Mouse (Mus musculus) forebrain, embryonic 16.5 days (tissue): ENCODE results near the gene Eid1. TPM values are rescaled to one million over a fixed set of nuclear protein-coding genes. Genes with fewer than 3 reads are reported as not detected.
A peak's percentile ranks its signal among the peaks of the same experiment; 100 is the strongest.

ENCODE experiments used
- ATAC-seq: fragments of 200-750 bp; cut with Nextera tagmentation; 2 replicates; pipeline ENCODE4 v1.8.0; 2017; ENCODE audit warnings: mild to moderate bottlenecking, moderate library complexity
- H3K27ac ChIP-seq: fragments of 300-500 bp; sonication (generic); 2 replicates; pipeline ENCODE4 v1.5.1; 2014; ENCODE audit warnings: low read length, control low read depth
- H3K27me3 ChIP-seq: fragments of 300-500 bp; sonication (generic); replicated peaks from 2 replicates; pipeline ENCODE4 v1.6.1; 2014; ENCODE audit warnings: low read length; ENCODE audit not compliant: control insufficient read depth, insufficient read depth
- H3K36me3 ChIP-seq: fragments of 300-500 bp; sonication (generic); 2 replicates; pipeline ENCODE4 v1.6.1; 2014; ENCODE audit not compliant: control insufficient read depth, insufficient read depth
- H3K4me1 ChIP-seq: fragments of 300-500 bp; sonication (generic); replicated peaks from 2 replicates; pipeline ENCODE4 v1.6.1; 2014; ENCODE audit warnings: low read length; ENCODE audit not compliant: control insufficient read depth, insufficient read depth
- H3K4me2 ChIP-seq: fragments of 300-500 bp; sonication (generic); 2 replicates; pipeline ENCODE4 v1.6.1; 2014; ENCODE audit warnings: mild to moderate bottlenecking, low read length, control low read depth
- H3K4me3 ChIP-seq: fragments of 300-500 bp; sonication (generic); replicated peaks from 2 replicates; pipeline ENCODE4 v1.5.1; 2014; ENCODE audit warnings: mild to moderate bottlenecking, low read length, control low read depth
- H3K9ac ChIP-seq: fragments of 300-500 bp; sonication (generic); replicated peaks from 2 replicates; pipeline ENCODE4 v1.6.1; 2014; ENCODE audit warnings: low read depth, low read length, control low read depth
- H3K9me3 ChIP-seq: fragments of 300-500 bp; sonication (generic); 2 replicates; pipeline ENCODE4 v1.6.1; 2016; ENCODE audit warnings: low read length; ENCODE audit not compliant: control insufficient read depth
- WGBS: fragments of 180-500 bp; shearing (Covaris S2); extraction: QIAGEN DNeasy Blood & Tissue Kit; methylation state at CpG from one replicate; pipeline ENCODE4 v1.1.7; 2014; 5-methylcytosine and 5-hydroxymethylcytosine counted together
- polyA plus RNA-seq: library from polyadenylated mRNA; unstranded; fragments of >200 nt; fragmentation: Nextera tagmentation; extraction: Ambion mirVana; gene quantifications from 2 replicates; pipeline ENCODE4 v1.2.1, GENCODE M21; 2015

The Eid1 gene
- polyA plus RNA-seq, 1 experiment from 2014 or later: 317 TPM

DNA sequence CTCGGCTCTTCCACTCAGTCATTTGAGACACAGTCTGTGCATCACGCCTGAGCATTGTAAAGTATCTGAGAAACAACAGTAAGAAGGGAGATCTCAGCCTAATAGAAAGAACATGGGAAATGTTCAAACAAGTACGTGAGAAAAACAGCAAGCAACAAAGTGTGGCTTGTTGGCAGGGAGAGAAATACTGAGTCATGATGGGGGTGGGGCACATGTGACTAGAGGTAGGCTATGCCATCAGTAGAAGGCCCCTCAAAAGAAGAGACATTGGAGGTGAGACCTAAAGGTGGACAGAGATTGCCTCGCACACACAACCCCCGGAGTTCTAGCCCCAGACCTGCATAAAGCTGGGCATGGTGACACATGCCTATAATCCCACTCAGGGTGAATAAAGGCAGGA lies 7.7 kb upstream of the Eid1 start:
- Histone ChIP-seq H3K27me3 (no peaks in the 10 kb centered on the region), H3K4me3 (no peak overlapping the region), H3K4me2 (no peak overlapping the region), H3K36me3 (no peaks in the 10 kb centered on the region), H3K4me1 (no peaks in the 10 kb centered on the region), H3K27ac (no peak overlapping the region), H3K9me3 (no peaks in the 10 kb centered on the region), H3K9ac (no peak overlapping the region)
- 84% methylated on average over 5 of the region's 5 CpGs for WGBS
- no peak for ATAC-seq

- no peak for ATAC-seq
- 94% methylated on average over 4 of the region's 4 CpGs for WGBS
- H3K9me3 ChIP-seq: no peaks in the 10 kb centered on the region
These were observed 7.0 kb upstream of the Eid1 start for GRCm38 (mm10) chr2:125665909-125666308.

GRCm38 (mm10) chr2:125666668-125667067 lies 6.2 kb upstream of the Eid1 start:
- Histone ChIP-seq H3K4me1 (no peaks in the 10 kb centered on the region), H3K4me2 (no peak overlapping the region), H3K27ac (no peak overlapping the region), H3K4me3 (no peak overlapping the region), H3K36me3 (no peaks in the 10 kb centered on the region), H3K9ac (no peak overlapping the region), H3K27me3 (no peaks in the 10 kb centered on the region), H3K9me3 (no peaks in the 10 kb centered on the region)
- 82% methylated on average over 4 of the region's 4 CpGs for WGBS
- ATAC-seq: no peak

More at GRCm38 (mm10) chr2:125665909-125666308, 7.0 kb upstream of the Eid1 start:
- Histone ChIP-seq H3K9ac (no peak overlapping the region), H3K4me1 (no peaks in the 10 kb centered on the region), H3K4me3 (no peak overlapping the region), H3K4me2 (no peak overlapping the region), H3K27ac (no peak overlapping the region), H3K27me3 (no peaks in the 10 kb centered on the region), H3K36me3 (no peaks in the 10 kb centered on the region)

DNA sequence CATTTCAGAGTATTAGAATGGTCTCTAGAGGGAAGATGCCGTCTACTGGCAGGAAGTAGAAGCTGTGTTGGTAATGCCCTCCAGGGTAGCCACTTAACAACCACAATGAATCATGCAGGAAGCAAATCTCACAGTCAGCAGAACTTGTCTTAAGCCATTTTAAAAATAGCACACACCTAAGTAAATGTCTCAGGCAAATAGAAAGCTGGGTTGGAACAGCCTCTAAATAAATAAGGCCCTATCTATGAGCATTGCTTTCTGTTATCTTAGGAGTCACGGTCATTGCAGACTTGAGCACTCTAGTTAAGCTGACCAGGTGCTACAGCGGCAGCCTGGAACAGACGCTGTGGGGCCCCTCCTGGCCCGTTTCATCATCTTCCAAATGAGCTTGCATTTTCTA lies 5.7 kb upstream of the Eid1 start:
- H3K9ac ChIP-seq: no peak overlapping the region
- H3K4me1 ChIP-seq: no peaks in the 10 kb centered on the region
- H3K27ac ChIP-seq: no peak overlapping the region
- H3K4me3 ChIP-seq: no peak overlapping the region
- no peaks in the 10 kb centered on the region for H3K27me3 ChIP-seq
- ATAC-seq: no peak
- WGBS: 81% methylated on average over 5 of the region's 5 CpGs
- H3K36me3 ChIP-seq: no peaks in the 10 kb centered on the region
- H3K4me2 ChIP-seq: no peak overlapping the region
- H3K9me3 ChIP-seq: no peaks in the 10 kb centered on the region

GRCm38 (mm10) chr2:125667721-125668120 lies 5.2 kb upstream of the Eid1 start:
- no peaks in the 10 kb centered on the region for H3K27me3 ChIP-seq
- no peak overlapping the region for H3K4me2 ChIP-seq
- no peaks in the 10 kb centered on the region for H3K4me1 ChIP-seq
- no peaks in the 10 kb centered on the region for H3K9me3 ChIP-seq
- 92% methylated on average over 7 of the region's 7 CpGs for WGBS
- no peak overlapping the region for H3K27ac ChIP-seq
- no peak for ATAC-seq
- H3K36me3 ChIP-seq: no peaks in the 10 kb centered on the region
- H3K9ac ChIP-seq: no peak overlapping the region
- no peak overlapping the region for H3K4me3 ChIP-seq

GRCm38 (mm10) chr2:125670846-125671245 lies 2.0 kb upstream of the Eid1 start:
- H3K27ac ChIP-seq: no peak overlapping the region
- no peaks in the 10 kb centered on the region for H3K36me3 ChIP-seq
- H3K4me3 ChIP-seq: no peak overlapping the region
- no peak overlapping the region for H3K9ac ChIP-seq
- no peaks in the 10 kb centered on the region for H3K9me3 ChIP-seq
- whole genome bisulfite sequencing: 29% methylated on average over 1 of the region's 1 CpGs
- H3K4me1 ChIP-seq: peaks cover 12% of the 10 kb centered on the region
- H3K4me2 ChIP-seq: no peak overlapping the region
- no peaks in the 10 kb centered on the region for H3K27me3 ChIP-seq
- ATAC-seq: no peak

- peaks cover 12% of the 10 kb centered on the region for H3K4me1 ChIP-seq
- H3K36me3 ChIP-seq: no peaks in the 10 kb centered on the region
- H3K27ac ChIP-seq: peak overlapping the region; percentile 80
- WGBS: 18% methylated on average over 15 of the region's 20 CpGs
- peak overlapping the region; percentile 96 for H3K9ac ChIP-seq
- peak overlapping the region; percentile 74 for H3K4me2 ChIP-seq
- no peaks in the 10 kb centered on the region for H3K27me3 ChIP-seq
- no peak for ATAC-seq
- H3K4me3 ChIP-seq: peak overlapping the region; percentile 92
- no peaks in the 10 kb centered on the region for H3K9me3 ChIP-seq
These were observed 333 bp upstream of the Eid1 start for GRCm38 (mm10) chr2:125672568-125672956.

- no peaks in the 10 kb centered on the region for H3K27me3 ChIP-seq
- no peaks in the 10 kb centered on the region for H3K4me1 ChIP-seq
- 77% methylated on average over 9 of the region's 9 CpGs for WGBS
- no peaks in the 10 kb centered on the region for H3K36me3 ChIP-seq
- no peaks in the 10 kb centered on the region for H3K9me3 ChIP-seq
- no peak overlapping the region for H3K4me2 ChIP-seq
- ATAC-seq: no peak
- no peak overlapping the region for H3K27ac ChIP-seq
- H3K9ac ChIP-seq: no peak overlapping the region
- no peak overlapping the region for H3K4me3 ChIP-seq
These were observed 8.9 kb downstream of the Eid1 start for GRCm38 (mm10) chr2:125681811-125682210.

DNA sequence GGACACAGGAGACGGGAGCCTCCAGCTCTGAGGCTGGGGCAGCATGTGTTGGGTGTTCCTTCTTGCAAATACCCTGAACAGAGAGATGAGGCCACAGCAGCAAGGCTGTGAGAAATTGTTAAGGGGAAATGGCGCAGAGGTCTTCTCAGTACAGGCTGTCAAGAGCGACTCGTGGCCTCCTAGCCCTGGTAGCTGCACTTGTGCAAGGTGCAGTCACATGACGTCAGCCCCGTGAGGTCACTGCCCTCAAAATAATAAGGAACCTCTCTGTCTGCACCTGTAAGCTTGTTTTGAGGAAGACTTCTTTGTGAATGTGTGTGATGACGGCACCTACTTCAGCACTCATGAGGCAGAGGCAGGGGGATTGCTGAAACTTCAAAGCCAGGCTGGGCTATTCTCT lies 11.0 kb downstream of the Eid1 start:
- H3K4me3 ChIP-seq: no peak overlapping the region
- ATAC-seq: no peak
- H3K27ac ChIP-seq: no peak overlapping the region
- WGBS: 79% methylated on average over 7 of the region's 7 CpGs
- no peaks in the 10 kb centered on the region for H3K27me3 ChIP-seq
- no peak overlapping the region for H3K9ac ChIP-seq
- no peaks in the 10 kb centered on the region for H3K36me3 ChIP-seq
- H3K4me2 ChIP-seq: no peak overlapping the region
- H3K4me1 ChIP-seq: no peaks in the 10 kb centered on the region
- no peaks in the 10 kb centered on the region for H3K9me3 ChIP-seq
